20 mouse cellular contexts compared by ENCODE assay signal in genomic region chr6:32065789-32066510, GRCm38 (mm10). TPM values are rescaled to one million over a fixed set of nuclear protein-coding genes. Genes with fewer than 3 reads are reported as not detected.
DNase-seq lines count a peak whose midpoint lies in the region; ATAC-seq lines count a peak whose summit lies in the region.
"Had no signal": no experiment of that assay in that cellular context is flagged by ENCODE, and none has a peak within 500 bp of the region (broad histone marks: within the 10 kb centered on the region; RNA-seq: fewer than 3 reads in every experiment).

No protein-coding gene starts in this region.

- H3K9ac ChIP-seq in kidney, embryonic 15.5 days: no peak overlapping the region
- H3K9ac ChIP-seq in limb, embryonic 11.5 days (ENCODE audit: low read length): no peak overlapping the region
- no peak overlapping the region for H3K9ac ChIP-seq in forebrain, embryonic 16.5 days (replicated peaks; ENCODE audit: low read depth, low read length)
- no peak overlapping the region for H3K9ac ChIP-seq in intestine, embryonic 16.5 days (ENCODE audit: low read depth, low read length)
- H3K9ac ChIP-seq in liver, embryonic 12.5 days: no peak overlapping the region
- H3K9ac ChIP-seq: neural tube, embryonic 13.5 days had no signal

- no peaks in the 10 kb centered on the region for H3K36me3 ChIP-seq in kidney, embryonic 15.5 days
- H3K36me3 ChIP-seq in limb, embryonic 11.5 days (ENCODE audit: control insufficient read depth, insufficient read depth, low read length): no peaks in the 10 kb centered on the region
- no peaks in the 10 kb centered on the region for H3K36me3 ChIP-seq in limb, embryonic 10.5 days
- H3K36me3 ChIP-seq in forebrain, embryonic 16.5 days (ENCODE audit: control insufficient read depth, insufficient read depth): no peaks in the 10 kb centered on the region
- H3K36me3 ChIP-seq in intestine, embryonic 16.5 days (ENCODE audit: control insufficient read depth, insufficient read depth, low read length): no peaks in the 10 kb centered on the region
- H3K36me3 ChIP-seq in liver, embryonic 12.5 days: no peaks in the 10 kb centered on the region
- H3K36me3 ChIP-seq: midbrain, embryonic 10.5 days; neural tube, embryonic 13.5 days had no signal

- no peaks in the 10 kb centered on the region for H3K4me1 ChIP-seq in kidney, embryonic 15.5 days
- no peaks in the 10 kb centered on the region for H3K4me1 ChIP-seq in limb, embryonic 11.5 days (ENCODE audit: control insufficient read depth, insufficient read depth, low read length)
- no peaks in the 10 kb centered on the region for H3K4me1 ChIP-seq in limb, embryonic 10.5 days
- peaks cover 10% of the 10 kb centered on the region for H3K4me1 ChIP-seq in forebrain, embryonic 16.5 days (replicated peaks; ENCODE audit: control insufficient read depth, insufficient read depth, low read length)
- no peaks in the 10 kb centered on the region for H3K4me1 ChIP-seq in intestine, embryonic 16.5 days (ENCODE audit: control insufficient read depth, insufficient read depth, low read length)
- no peaks in the 10 kb centered on the region for H3K4me1 ChIP-seq in liver, embryonic 12.5 days
- H3K4me1 ChIP-seq: midbrain, embryonic 10.5 days; neural tube, embryonic 13.5 days had no signal

- H3K27ac ChIP-seq in kidney, embryonic 15.5 days: no peak overlapping the region
- H3K27ac ChIP-seq in limb, embryonic 11.5 days (replicated peaks; ENCODE audit: low read depth, low read length): no peak overlapping the region
- H3K27ac ChIP-seq in limb, embryonic 10.5 days: no peak overlapping the region
- H3K27ac ChIP-seq in forebrain, embryonic 16.5 days (ENCODE audit: low read length): peak overlapping the region; percentile 16; the same call in 1 of the 2 replicates
- H3K27ac ChIP-seq in intestine, embryonic 16.5 days (ENCODE audit: low read length): 0 out of 2 replicates have a peak overlapping the region, but pooled peaks have one; percentile 26
- no peak overlapping the region for H3K27ac ChIP-seq in liver, embryonic 12.5 days
- H3K27ac ChIP-seq: midbrain, embryonic 10.5 days; neural tube, embryonic 13.5 days had no signal

- no peak overlapping the region for H3K4me3 ChIP-seq in kidney, embryonic 15.5 days (replicated peaks)
- no peak overlapping the region for H3K4me3 ChIP-seq in limb, embryonic 11.5 days (ENCODE audit: low read depth, low read length)
- no peak overlapping the region for H3K4me3 ChIP-seq in limb, embryonic 10.5 days
- no peak overlapping the region for H3K4me3 ChIP-seq in forebrain, embryonic 16.5 days (replicated peaks; ENCODE audit: low read length)
- H3K4me3 ChIP-seq in intestine, embryonic 16.5 days (ENCODE audit: low read length): no peak overlapping the region
- no peak overlapping the region for H3K4me3 ChIP-seq in liver, embryonic 12.5 days
- H3K4me3 ChIP-seq: midbrain, embryonic 10.5 days; neural tube, embryonic 13.5 days had no signal

- no peaks in the 10 kb centered on the region for H3K27me3 ChIP-seq in kidney, embryonic 15.5 days
- H3K27me3 ChIP-seq in limb, embryonic 11.5 days (ENCODE audit: control insufficient read depth, insufficient read depth, low read length): no peaks in the 10 kb centered on the region
- H3K27me3 ChIP-seq in limb, embryonic 10.5 days (ENCODE audit: low read depth, poor library complexity, severe bottlenecking): no peaks in the 10 kb centered on the region
- no peaks in the 10 kb centered on the region for H3K27me3 ChIP-seq in forebrain, embryonic 16.5 days (replicated peaks; ENCODE audit: control insufficient read depth, insufficient read depth, low read length)
- H3K27me3 ChIP-seq in intestine, embryonic 16.5 days (replicated peaks; ENCODE audit: control insufficient read depth, insufficient read depth, low read length): no peaks in the 10 kb centered on the region
- H3K27me3 ChIP-seq in liver, embryonic 12.5 days (replicated peaks): no peaks in the 10 kb centered on the region
- H3K27me3 ChIP-seq: neural tube, embryonic 13.5 days had no signal

- DNase-seq in kidney, postnatal 25 days: no peak
- DNase-seq in limb, embryonic 11.5 days (ENCODE audit: low spot score): peak; percentile 9
- no peak for DNase-seq in limb, embryonic 10.5 days (ENCODE audit: low spot score)
- DNase-seq: adrenal gland, postnatal 36 days; embryo, embryonic 11 days; gastrocnemius, postnatal 10 days; kidney, adult 2 months; right cerebral cortex, postnatal 14 days; thymus, postnatal 4 days had no signal

- WGBS in kidney, embryonic 15.5 days: 60% methylated on average over 10 of the region's 10 CpGs
- 80% methylated on average over 10 of the region's 10 CpGs for WGBS in limb, embryonic 11.5 days
- WGBS in limb, embryonic 10.5 days: 91% methylated on average over 10 of the region's 10 CpGs
- 60% methylated on average over 10 of the region's 10 CpGs for WGBS in forebrain, embryonic 16.5 days
- 54% methylated on average over 10 of the region's 10 CpGs for whole genome bisulfite sequencing in intestine, embryonic 16.5 days
- 61% methylated on average over 10 of the region's 10 CpGs for WGBS in liver, embryonic 12.5 days (ENCODE audit: insufficient replicate concordance)

- ATAC-seq in kidney, embryonic 15.5 days (replicated peaks; ENCODE audit: low FRiP score): peak; percentile 79
- no peak for ATAC-seq in limb, embryonic 11.5 days (ENCODE audit: insufficient number of reproducible peaks, low FRiP score, low TSS enrichment, low read depth)
- peak; percentile 88 for ATAC-seq in forebrain, embryonic 16.5 days
- peak; percentile 73 for ATAC-seq in intestine, embryonic 16.5 days
- ATAC-seq in liver, embryonic 12.5 days: no peak

- H3K9me3 ChIP-seq in kidney, embryonic 15.5 days (replicated peaks): no peaks in the 10 kb centered on the region
- no peaks in the 10 kb centered on the region for H3K9me3 ChIP-seq in limb, embryonic 11.5 days (ENCODE audit: control insufficient read depth, low read length)
- no peaks in the 10 kb centered on the region for H3K9me3 ChIP-seq in limb, embryonic 10.5 days (replicated peaks)
- no peaks in the 10 kb centered on the region for H3K9me3 ChIP-seq in forebrain, embryonic 16.5 days (ENCODE audit: control insufficient read depth, low read length)
- no peaks in the 10 kb centered on the region for H3K9me3 ChIP-seq in intestine, embryonic 16.5 days (ENCODE audit: control insufficient read depth, low read length)
- H3K9me3 ChIP-seq in liver, embryonic 12.5 days (replicated peaks): no peaks in the 10 kb centered on the region
- H3K9me3 ChIP-seq: midbrain, embryonic 10.5 days; neural tube, embryonic 13.5 days had no signal

- no peak overlapping the region for H3K4me2 ChIP-seq in kidney, embryonic 15.5 days
- H3K4me2 ChIP-seq in limb, embryonic 11.5 days (ENCODE audit: low read depth, severe bottlenecking): no peak overlapping the region
- H3K4me2 ChIP-seq in forebrain, embryonic 16.5 days (ENCODE audit: low read length): no peak overlapping the region
- H3K4me2 ChIP-seq in intestine, embryonic 16.5 days (ENCODE audit: low read depth, low read length): no peak overlapping the region
- H3K4me2 ChIP-seq in liver, embryonic 12.5 days: no peak overlapping the region
- H3K4me2 ChIP-seq: liver, embryonic 11.5 days; neural tube, embryonic 13.5 days had no signal

RNA-seq across cellular contexts. Expression of gene 1700012A03Rik, which starts 15.9 kb away (rescaled TPM):
- not detected in 2 replicates for polyA plus RNA-seq in kidney, embryonic 15.5 days (2015; fragmentation: Nextera tagmentation; extraction: Ambion mirVana)
- not detected in 2 replicates for polyA plus RNA-seq in limb, embryonic 11.5 days (2014; fragmentation: Nextera tagmentation; extraction: Ambion mirVana)
- not detected in 2 replicates for polyA plus RNA-seq in limb, embryonic 10.5 days (2016; fragmentation: Nextera tagmentation; extraction: Ambion mirVana)
- polyA plus RNA-seq in forebrain, embryonic 16.5 days (2015; fragmentation: Nextera tagmentation; extraction: Ambion mirVana): not detected in 2 replicates
- not detected in 2 replicates for polyA plus RNA-seq in intestine, embryonic 16.5 days (2015; fragmentation: Nextera tagmentation; extraction: Ambion mirVana)
- not detected in 2 replicates for polyA plus RNA-seq in liver, embryonic 12.5 days (2016; fragmentation: Nextera tagmentation; extraction: Ambion mirVana)
- polyA plus RNA-seq: frontal cortex, adult 2 months; heart, postnatal 0 days; hindbrain, embryonic 11.5 days; liver, embryonic 11.5 days; midbrain, embryonic 10.5 days; neural tube, embryonic 13.5 days; spleen, adult 2 months had no signal

Comparison
In these comparisons a context has a peak if more than half of its experiments do, and no peak if none do; other contexts are left out.
1. ATAC-seq: peak in kidney, embryonic 15.5 days (single experiment), forebrain, embryonic 16.5 days (single experiment) and intestine, embryonic 16.5 days (single experiment); none in limb, embryonic 11.5 days (single experiment) and liver, embryonic 12.5 days (single experiment).
2. H3K27ac ChIP-seq: peak in forebrain, embryonic 16.5 days (single experiment) and intestine, embryonic 16.5 days (single experiment); none in kidney, embryonic 15.5 days (single experiment), limb, embryonic 11.5 days (single experiment), limb, embryonic 10.5 days (single experiment) and liver, embryonic 12.5 days (single experiment).